Mouse (Mus musculus): ENCODE data around the gene Miga1.

DNA sequence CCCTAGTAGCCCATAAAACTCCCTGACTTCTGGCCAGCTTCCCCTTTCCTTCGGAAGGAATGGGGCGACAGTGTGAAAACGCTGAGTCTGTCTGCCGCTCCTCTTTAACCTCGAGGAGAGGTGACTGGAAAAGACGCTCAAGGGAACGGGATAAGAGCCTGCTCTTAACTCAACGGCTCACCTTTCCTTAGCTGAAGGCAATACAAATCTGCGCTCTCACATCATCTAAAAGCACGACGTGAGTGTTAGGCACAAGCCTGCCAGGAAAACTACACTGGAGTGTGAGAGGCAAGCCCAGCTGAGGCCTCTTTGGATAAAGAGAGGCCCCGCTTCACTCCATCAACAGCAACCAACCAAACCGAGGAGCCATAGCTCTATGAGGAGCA, 74.2 kb downstream of the Miga1 start, which contains the start of gene Nexn:
- TF ChIP-seq CTCF (IDR thresholded peaks at IDR 0.05; ENCODE audit: low read depth, low read length), result no peak
- TF ChIP-seq POLR2A (IDR thresholded peaks at IDR 0.05; ENCODE audit: extremely low read depth, insufficient read depth, low read length), result no peak
